Comparison of ENCODE assay signal across 12 mouse cellular contexts in genomic region chr6:145886277-145886676, GRCm38 (mm10). TPM values are rescaled to one million over a fixed set of nuclear protein-coding genes. Genes with fewer than 3 reads are reported as not detected.
DNase-seq lines count a peak whose midpoint lies in the region; ATAC-seq lines count a peak whose summit lies in the region.
"Had no signal": no experiment of that assay in that cellular context is flagged by ENCODE, and none has a peak within 500 bp of the region (broad histone marks: within the 10 kb centered on the region; RNA-seq: fewer than 3 reads in every experiment).

No protein-coding gene starts in this region.

- ATAC-seq in granulocyte monocyte progenitor cell, adult 5-6 weeks (replicated peaks; ENCODE audit: poor library complexity, severe bottlenecking): no peak
- ATAC-seq: forebrain, postnatal 0 days; hindbrain, postnatal 0 days; midbrain, embryonic 13.5 days had no signal

- DNase-seq in gastrocnemius, postnatal 14 days: peak; percentile 38
- no peak for DNase-seq in gastrocnemius, postnatal 4 days (ENCODE audit: low spot score in 2 of 2)
- peak; percentile 4 for DNase-seq in ZHBTc4 (ENCODE audit: low read depth, low spot score)
- peak; percentile 48 to 77 for DNase-seq in heart, adult 9 months (ENCODE audit: low spot score in 2 of 2)
- DNase-seq in heart, postnatal 25 days (ENCODE audit: low spot score): peak; percentile 21
- DNase-seq in spleen, adult 18-20 months: no peak
- no peak for DNase-seq in layer of hippocampus, adult 9-11 months
- DNase-seq: cerebellum, adult 11 months; forebrain, postnatal 0 days had no signal

- intact Hi-C loops in gastrocnemius, postnatal 14 days (cut with DNase I; ENCODE audit: low total_unique reads): no loop called here
- intact Hi-C loops in heart, postnatal 25 days (cut with DNase I): loop anchor here (5.0 kb wide), 1 partner anchor 46 kb away; the partner anchor contains the start of gene Sspn

RNA-seq across cellular contexts. Expression of gene Bhlhe41, which starts 20.9 kb away (rescaled TPM):
- total RNA-seq in gastrocnemius, postnatal 14 days (2021): 10 to 100 TPM; 29.8 to 41.7 TPM
- total RNA-seq in gastrocnemius, postnatal 4 days (2021): 10 to 100 TPM in 1 of 2 experiments, 1 to 10 TPM in 1; 9.8 to 15.6 TPM
- total RNA-seq in heart, postnatal 25 days (2021): 10 to 100 TPM; 12.5 to 26.5 TPM
- not detected in 2 replicates for total RNA-seq in granulocyte monocyte progenitor cell, adult 5-6 weeks (2014; fragmentation: Nextera tagmentation)
- total RNA-seq in granulocyte monocyte progenitor cell, adult 5-6 weeks (2017): not detected in 2 replicates

RNA-seq across cellular contexts. Expression of gene Sspn, which starts 45.2 kb away (rescaled TPM):
- total RNA-seq in gastrocnemius, postnatal 14 days (2021): 10 to 100 TPM; 85.0 to 89.2 TPM
- total RNA-seq in gastrocnemius, postnatal 4 days (2021): 100 to 1,000 TPM in 1 of 2 experiments, 10 to 100 TPM in 1; 97.9 to 113 TPM
- 100 to 1,000 TPM; 136 to 145 TPM for total RNA-seq in heart, postnatal 25 days (2021)
- not detected in 2 replicates for total RNA-seq in granulocyte monocyte progenitor cell, adult 5-6 weeks (2014; fragmentation: Nextera tagmentation)
- not detected in 2 replicates for total RNA-seq in granulocyte monocyte progenitor cell, adult 5-6 weeks (2017)

Comparison
In these comparisons a context has a peak if more than half of its experiments do, and no peak if none do; other contexts are left out.
1. DNase-seq: peak in gastrocnemius, postnatal 14 days (single experiment), ZHBTc4 (single experiment), heart, adult 9 months (2 of 2) and heart, postnatal 25 days (single experiment); none in gastrocnemius, postnatal 4 days (0 of 2), spleen, adult 18-20 months (0 of 2) and layer of hippocampus, adult 9-11 months (single experiment).
2. RNA of gene Bhlhe41, which starts 20.9 kb away (total RNA-seq): 29.8 to 41.7 TPM in gastrocnemius, postnatal 14 days, 12.5 to 26.5 TPM in heart, postnatal 25 days and 9.8 to 15.6 TPM in gastrocnemius, postnatal 4 days; not detected in granulocyte monocyte progenitor cell, adult 5-6 weeks; every median in the first group is over 10 times any median in the second.
3. RNA of gene Sspn, which starts 45.2 kb away (total RNA-seq): 136 to 145 TPM in heart, postnatal 25 days, 97.9 to 113 TPM in gastrocnemius, postnatal 4 days and 85.0 to 89.2 TPM in gastrocnemius, postnatal 14 days; not detected in granulocyte monocyte progenitor cell, adult 5-6 weeks; every median in the first group is over 10 times any median in the second.